Mouse (Mus musculus) ES-E14 (cell line): Measurements from ENCODE around the gene Fam217b.

ENCODE experiments used
- CHD2 ChIP-seq: IDR thresholded peaks from 2 replicates; pipeline ENCODE4 v1.6.1; 2014; ENCODE audit warnings: mild to moderate bottlenecking, low read depth, low read length, inconsistent platforms
- HCFC1 ChIP-seq: IDR thresholded peaks from 2 replicates; pipeline ENCODE4 v1.6.1; 2012; ENCODE audit warnings: low read length, inconsistent platforms, borderline replicate concordance; ENCODE audit not compliant: insufficient read depth
- MAFK ChIP-seq: IDR thresholded peaks from 2 replicates; pipeline ENCODE4 v1.6.1; 2014; ENCODE audit warnings: mild to moderate bottlenecking, low read depth, low read length, inconsistent platforms; ENCODE audit not compliant: insufficient read depth
- ZC3H11A ChIP-seq: IDR thresholded peaks from 2 replicates; pipeline ENCODE4 v1.6.1; 2012; ENCODE audit warnings: low read depth, mild to moderate bottlenecking, inconsistent platforms, low read length, borderline replicate concordance

DNA sequence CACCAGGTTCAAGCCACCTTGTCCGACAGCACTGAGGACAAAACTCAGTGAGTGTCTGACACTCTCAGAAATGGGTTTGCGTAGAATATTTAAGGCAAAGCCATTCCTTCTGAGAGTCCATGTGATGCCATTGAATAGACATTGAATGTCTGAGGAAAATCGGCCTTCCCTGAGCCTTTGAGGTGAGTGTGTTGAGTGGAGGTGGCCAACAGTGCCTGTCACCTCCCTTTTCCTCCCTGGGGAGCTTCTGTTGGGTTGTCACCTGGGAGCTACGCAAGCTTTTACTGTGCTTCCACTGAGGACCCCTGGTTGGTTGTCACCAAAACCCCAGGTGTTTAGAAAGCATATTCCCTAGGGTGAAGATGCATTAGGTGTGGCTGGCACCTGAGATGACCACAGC, 14.4 kb downstream of the Fam217b start:
- TF ChIP-seq ZC3H11A (no peak), CHD2 (no peak), MAFK (no peak), HCFC1 (no peak)
